Mouse (Mus musculus): ENCODE measurements around the gene Fzd9.

Gene Fzd9

DNA sequence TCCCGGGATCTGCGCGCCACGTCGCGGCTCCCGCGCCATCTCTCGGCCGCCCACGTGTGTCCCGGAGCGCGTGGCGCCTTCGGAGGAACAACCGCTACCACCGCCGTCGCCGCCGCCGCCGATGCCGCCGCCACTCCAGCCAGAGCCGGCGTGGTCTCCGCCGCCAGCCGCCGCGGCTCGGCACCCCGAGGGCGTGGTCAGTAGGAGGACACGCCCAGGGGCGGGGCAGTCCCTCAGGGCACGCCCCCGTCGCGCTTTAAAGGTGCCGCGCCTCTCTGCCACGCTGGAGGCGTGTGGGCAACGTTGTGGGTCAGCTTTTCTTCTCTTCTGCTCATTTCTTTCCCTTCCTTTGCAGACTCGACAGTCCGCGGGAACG, at the start of gene Fzd9:
Fzd9 (minus strand) TSS at position 152 of the 376 bp plus-strand sequence.
- DNase-seq (ENCODE audit: low read depth in 1 of 2, low spot score in 2 of 2), result peak in 1 of 2 experiments; percentile 31

DNA sequence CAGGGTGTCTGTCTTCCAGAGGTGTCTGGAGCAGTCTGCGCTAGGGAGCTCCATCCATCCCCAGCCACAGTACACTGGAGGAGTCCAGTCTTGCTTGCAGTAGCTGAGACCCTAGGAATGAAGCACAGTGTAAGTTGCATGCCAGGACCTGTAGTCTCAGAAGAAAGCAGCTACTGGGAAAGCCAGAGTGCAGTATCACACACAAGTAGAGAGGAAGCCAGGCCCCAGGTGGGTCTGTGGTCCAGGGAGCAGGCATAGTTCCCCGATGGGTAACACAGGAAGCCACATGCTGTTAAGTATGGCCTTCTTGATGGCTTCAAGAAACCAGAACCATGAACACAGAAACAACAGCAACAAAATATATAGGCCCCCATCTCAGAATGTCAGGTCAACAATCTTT, 41.0 kb upstream of the Fzd9 start:
- no peak for DNase-seq (ENCODE audit: low read depth in 1 of 2, low spot score in 2 of 2)

DNA sequence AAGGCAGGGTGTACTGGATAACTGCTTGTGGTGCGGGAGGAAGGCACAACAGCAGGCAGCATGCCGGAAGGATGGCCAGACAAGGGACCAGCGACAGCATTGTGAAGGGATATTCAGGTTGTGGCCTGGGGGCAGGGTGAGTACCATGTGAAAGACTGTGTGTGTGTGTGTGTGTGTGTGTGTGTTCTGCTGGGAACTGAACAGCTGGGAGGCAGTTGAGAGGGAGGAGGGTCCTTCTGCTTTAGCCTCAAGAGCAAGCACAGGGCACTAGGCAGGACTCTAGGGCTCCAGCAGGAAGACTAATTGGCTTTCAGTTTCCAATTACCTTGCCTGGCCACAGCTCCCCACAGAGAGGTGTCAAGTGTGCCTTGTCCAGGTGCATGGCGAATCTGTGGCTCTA, 40.2 kb upstream of the Fzd9 start:
- no peak for DNase-seq (ENCODE audit: low read depth in 1 of 2, low spot score in 2 of 2)

DNA sequence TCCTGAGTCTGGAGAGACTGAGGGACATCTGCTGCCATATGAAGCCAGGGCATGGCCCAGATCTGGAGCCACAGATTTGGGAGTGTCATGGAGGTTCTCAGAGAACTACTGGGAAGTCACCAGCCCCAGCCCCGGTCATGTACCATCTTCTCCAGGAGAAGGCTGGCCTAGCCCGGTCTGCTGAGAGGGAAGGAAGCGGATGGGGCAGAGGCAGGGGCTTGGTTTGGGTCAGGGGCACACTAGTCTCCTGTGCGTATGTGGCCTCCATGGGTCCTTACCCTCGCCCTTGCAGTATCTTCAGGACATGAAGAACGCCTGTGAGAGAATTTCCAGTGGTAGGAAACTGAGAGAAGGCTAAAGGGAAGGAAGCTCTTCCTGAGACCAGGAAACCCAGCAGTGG, 39.7 kb upstream of the Fzd9 start:
- DNase-seq (ENCODE audit: low read depth in 1 of 2, low spot score in 2 of 2), result no peak

DNA sequence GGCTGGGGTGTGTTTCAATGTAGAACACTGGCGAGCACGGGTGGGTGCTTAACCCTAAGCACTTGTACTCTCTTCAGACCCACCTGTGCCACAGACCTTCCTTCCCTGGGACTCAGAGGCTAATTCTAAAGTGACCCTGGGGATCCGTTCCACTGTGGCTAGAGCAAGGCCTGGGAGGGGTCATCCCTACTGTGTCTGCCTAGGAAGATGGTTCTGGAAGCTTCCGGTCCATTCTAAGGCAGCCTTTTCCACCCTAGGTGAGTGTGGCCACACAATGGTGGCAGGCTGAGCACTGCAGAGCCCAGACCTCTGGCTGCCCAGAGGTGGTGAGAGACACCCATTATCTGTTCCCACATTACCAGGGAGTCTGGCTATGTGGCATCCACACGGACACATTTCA, 35.9 kb upstream of the Fzd9 start:
- DNase-seq (ENCODE audit: low read depth in 1 of 2, low spot score in 2 of 2), result no peak

DNA sequence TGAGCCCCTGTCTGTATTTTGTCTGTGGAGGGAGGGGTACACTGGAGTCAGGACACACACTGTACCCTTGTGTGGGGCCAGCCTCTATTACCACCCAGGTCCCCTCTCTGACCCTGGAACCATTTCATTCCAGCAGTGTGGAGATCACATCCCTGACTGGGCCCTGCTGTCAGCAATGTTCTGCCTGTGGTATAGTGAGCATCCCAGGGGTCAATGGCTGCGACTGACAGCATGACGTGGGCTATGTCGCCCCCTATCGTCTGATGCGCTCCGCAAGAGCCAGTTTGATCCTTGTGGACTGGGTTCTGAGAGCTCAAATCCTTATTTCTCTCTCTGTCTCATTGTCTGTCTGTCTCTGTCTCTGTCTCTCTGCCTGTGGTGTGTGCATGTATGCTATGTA, 35.2 kb upstream of the Fzd9 start:
- DNase-seq (ENCODE audit: low read depth in 1 of 2, low spot score in 2 of 2), result peak in 1 of 2 experiments; percentile 29

DNA sequence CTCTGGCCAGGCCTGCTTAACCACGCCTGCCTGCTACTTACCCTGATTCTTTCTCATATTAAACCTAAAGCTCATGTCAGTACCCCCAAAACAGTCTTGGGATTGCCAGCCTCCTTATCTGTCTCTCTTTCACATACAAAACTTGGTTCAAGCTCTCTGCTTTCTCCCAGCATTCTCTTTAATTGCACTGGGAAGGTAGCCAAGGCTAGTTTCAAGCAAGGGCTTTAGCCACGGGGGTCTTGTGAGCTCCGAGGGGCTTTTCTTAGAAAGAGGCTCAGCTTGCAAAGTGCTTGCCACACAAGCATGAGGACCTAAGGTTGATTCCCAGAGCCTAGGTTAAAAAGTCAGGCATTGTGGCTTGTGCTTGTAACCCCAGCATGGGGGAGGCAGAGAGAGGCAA, 34.2 kb upstream of the Fzd9 start:
- DNase-seq (ENCODE audit: low read depth in 1 of 2, low spot score in 2 of 2), result no peak

DNA sequence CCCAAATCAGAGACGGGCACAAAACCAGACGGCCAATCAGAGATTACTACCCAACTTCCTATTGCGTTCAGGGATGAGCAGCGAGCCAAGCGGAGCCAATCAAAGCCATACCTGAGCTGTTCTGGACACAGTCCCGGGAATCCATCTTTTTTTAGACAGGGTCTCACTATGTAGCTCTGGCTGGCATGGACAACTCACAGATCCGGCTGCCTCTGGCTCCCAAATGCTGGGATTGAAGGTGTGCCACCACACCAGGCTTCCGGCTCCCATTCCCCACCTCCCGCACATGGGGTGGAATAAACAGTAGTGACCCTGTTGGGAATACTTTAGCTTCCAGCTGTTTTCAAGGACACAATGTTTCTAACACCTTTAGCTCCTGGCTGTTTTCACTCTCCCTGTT, 29.2 kb upstream of the Fzd9 start:
- no peak for DNase-seq (ENCODE audit: low read depth in 1 of 2, low spot score in 2 of 2)

DNA sequence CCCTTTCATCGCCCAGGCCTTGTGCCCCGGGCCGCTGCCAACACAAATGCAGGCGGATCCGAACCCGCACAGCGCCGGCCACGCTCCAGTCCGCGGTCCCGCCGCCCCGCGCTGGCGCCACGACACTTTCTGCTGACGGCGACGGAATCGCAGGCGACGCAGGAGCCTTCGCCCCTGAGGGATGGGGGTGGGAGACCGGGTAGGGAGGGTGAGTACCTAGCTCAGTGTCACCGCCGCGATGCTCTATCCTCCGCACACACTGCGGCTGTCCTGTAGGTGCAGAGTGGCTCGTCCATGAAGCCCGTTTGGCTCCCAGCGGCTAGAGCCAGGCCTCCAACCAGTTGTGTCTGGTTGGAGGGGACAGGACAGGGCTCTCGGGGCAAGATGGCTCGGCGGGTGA, 25.6 kb upstream of the Fzd9 start:
- no peak for DNase-seq (ENCODE audit: low read depth in 1 of 2, low spot score in 2 of 2)

DNA sequence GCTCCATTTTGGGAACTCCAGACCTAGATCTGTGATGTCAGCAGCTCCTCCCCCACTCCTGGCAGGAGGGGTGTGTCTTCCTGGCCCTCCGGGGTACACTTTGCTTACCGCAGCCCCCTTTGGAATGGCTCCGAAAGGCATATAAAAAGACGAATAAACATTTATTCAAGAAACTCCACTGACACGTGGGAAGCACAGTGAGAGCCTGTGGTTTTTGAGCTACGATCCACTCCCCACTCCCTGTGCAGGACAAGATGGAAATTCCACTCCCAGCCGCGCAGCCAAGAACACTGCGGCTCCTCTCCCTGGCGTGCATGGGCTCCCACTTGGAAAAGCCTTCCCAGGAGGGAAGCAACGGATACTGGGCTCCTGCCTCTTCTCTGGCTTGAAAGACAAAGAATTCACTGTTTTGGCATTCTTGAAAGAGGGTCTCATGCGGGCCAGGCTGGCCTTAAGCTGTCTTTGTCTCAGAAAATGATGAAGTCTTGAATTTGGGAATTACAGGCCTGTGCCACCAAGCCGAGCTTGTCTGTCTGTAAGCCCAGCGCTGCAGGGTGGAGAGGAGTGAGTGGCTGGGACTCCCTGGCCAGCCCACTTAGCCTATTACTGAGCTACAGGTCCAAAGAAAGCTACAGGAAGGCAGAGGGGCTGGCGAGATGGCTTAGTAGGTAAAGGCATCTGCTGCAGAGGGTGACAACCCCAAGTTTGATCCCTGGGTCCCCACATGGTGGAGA, 23.8 kb upstream of the Fzd9 start:
- no peak for DNase-seq (ENCODE audit: low read depth in 1 of 2, low spot score in 2 of 2)

DNA sequence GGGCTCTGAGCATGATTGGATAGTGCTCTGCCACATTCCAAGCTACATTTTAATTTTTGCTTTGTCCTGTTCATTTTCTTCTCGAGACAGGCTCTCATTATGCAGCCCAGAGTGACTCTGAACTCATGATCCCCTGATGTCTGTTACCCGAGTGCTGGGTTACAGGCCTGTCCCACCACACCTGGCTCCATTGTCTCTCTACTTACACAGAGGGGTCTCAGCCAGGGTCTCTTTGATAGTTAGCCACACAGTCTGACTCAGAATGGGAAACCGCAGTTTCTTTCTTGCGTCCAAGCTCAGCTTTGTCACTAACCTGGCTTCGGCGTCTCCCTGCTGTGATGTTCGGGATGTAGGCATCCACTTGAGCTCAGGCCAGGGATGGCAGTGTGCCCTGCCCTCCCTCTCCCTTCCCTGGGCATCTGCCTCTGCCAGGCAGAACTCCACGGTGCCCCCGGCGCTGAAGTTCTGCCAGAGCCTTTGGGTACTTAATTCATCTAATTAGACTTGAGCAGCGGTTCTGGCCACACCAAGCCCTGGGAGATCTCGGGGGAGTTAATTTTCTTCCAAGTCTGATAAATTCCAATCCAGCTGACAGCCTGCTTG, 20.6 kb upstream of the Fzd9 start:
- DNase-seq (ENCODE audit: low read depth in 1 of 2, low spot score in 2 of 2), result no peak

DNA sequence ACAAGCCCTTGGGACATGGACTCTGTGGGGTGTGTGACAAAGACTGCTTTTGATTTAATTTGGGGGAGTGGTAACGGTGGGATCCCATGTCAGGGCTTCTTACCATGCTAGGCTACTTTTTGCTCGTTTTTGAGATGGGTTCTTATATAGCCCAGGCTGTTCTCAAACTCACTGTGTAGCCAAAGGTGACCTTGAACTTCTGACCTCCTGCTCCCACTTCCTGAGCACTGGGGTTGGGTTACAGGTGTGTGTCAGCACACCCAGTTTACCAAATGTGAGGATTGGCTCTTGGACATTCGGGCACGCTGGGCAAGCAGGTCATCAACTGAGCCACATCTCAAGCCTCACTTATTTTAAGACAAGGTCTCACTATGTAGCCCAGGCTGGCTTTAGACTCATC, 19.3 kb upstream of the Fzd9 start:
- no peak for DNase-seq (ENCODE audit: low read depth in 1 of 2, low spot score in 2 of 2)

DNA sequence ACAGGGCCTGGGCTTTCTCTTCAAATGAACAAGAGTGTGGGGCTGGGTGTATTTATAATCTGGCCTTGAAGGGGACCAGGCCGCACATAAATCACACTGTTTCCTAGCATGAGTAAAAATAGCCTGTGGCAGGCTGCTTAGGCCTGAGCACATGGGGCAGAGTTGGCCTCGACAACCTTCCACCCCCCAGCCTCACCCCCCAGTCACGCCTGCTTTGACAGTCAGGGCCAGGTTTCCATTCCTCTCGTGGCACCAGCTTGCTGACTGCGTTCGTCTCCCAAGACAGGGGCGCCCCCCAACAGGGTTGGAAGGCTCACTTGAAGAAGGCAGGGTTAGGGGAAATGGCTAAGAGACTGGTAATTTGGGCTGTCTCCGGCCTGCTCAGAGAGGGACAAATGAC, 18.4 kb upstream of the Fzd9 start:
- DNase-seq (ENCODE audit: low read depth in 1 of 2, low spot score in 2 of 2), result no peak

DNA sequence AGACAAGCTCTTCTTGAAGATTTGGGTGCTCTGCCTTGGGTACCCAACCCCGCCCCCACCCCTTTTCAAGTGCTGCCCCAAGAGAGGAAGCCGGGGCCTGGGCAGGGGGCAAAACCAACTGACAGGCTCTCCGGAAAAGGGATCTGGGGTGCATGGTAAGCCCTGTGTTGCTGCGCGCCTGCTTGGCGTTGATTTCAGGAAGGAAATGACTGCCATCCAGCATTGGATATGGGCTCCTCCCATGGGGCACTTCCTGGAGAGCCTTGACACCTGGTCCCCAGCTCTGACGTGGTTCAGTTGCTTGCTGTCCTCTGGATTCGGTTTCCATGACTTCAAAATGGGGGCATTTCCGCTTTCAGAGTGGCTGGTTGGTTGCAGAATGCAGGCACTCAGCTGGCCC, 13.5 kb upstream of the Fzd9 start:
- peak; percentile 7 to 48 for DNase-seq (ENCODE audit: low read depth in 1 of 2, low spot score in 2 of 2)

DNA sequence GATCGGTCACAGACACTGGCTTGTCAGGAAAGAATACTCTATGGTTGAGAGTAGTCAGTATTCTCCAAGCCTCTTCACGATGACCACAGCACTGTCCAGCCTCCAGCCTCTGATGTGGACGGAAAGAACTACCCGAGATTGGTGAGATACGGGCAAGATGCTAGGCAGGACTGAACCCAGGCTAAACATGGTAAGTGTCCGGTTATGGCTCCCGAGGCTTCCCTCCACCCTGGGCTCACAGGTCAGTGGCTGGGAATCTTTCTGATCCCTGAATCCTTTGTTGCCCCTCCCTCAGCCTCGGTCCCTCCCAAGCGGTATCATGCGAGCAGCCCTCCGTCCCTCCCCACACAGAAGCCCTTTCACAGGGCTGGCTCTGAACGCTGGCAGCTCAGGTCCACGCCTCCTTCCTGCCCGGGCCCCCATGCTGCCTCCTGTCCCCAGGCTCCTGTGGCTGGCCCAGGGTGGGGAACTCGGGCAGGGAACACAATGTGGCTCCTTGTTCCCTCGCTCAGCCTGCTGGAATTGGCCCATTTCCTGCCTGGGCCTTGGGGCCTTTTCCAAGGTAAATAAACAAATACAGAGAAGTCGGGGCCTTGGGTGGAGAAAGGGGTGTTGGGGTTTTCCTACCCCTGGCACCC, 13.0 kb upstream of the Fzd9 start:
- DNase-seq (ENCODE audit: low read depth in 1 of 2, low spot score in 2 of 2), result no peak

DNA sequence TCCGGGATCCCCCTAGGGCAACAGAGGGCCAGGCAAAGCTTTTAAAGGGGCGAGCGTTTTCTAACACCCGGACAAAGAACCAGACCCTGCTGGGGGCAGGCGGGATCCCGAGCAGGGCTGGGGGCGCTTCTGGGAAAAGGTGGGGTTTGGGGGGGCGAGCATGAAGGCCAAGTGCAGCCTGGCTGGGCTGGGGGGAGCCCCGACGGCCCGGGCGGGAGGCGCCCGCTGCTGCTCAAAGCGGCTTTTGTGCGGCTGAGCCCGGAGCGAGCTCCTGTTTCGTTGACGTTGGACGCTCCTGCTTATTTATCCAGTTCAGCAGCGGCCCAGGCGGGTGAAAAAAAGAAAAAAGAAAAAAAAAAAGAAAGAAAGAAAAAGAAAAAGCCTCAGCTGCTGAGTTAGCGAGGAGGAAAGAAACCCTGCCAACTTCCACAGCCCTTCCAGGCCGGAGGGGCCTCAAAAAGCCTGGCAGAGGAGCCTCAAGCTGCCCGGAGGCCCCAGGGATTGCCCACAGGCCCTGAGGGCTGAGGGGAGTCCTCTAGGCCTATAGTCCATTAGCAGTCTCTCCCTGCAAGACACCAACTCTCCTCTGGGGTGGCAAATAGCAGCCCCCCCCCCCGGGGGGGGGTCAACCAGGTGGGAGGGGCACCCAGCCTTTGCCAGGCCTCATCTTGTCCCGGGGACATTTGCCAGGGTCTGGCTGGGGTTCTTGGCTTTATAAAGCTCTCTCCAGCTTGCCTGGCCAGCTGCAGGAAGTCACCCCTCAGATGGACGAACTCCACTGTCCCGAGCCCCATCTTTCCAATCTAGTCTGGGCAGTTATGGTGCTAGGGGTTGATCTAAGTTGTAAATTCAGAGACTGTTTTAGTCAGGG, 7.5 kb upstream of the Fzd9 start:
- DNase-seq (ENCODE audit: low read depth in 1 of 2, low spot score in 2 of 2), result no peak

DNA sequence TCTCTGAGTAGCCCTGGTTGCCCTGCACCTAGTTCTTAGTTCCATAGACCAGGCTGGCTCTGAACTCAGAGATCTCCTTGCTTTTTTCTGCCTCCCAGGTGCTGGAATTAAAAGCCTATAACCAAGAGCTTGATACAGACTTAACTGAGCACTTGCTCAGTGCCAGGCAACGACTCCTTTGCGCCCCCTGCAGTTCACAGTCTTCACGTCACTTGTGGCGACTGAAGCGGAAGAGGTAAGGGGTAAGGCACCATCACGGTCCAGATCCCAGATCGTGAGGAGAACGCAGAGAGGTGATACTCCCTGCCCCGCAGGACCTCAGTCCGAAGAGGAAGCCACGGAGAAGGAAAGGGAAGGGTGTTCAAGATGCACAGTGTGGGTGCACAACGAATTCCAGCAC, 6.5 kb upstream of the Fzd9 start:
- DNase-seq (ENCODE audit: low read depth in 1 of 2, low spot score in 2 of 2), result no peak

DNA sequence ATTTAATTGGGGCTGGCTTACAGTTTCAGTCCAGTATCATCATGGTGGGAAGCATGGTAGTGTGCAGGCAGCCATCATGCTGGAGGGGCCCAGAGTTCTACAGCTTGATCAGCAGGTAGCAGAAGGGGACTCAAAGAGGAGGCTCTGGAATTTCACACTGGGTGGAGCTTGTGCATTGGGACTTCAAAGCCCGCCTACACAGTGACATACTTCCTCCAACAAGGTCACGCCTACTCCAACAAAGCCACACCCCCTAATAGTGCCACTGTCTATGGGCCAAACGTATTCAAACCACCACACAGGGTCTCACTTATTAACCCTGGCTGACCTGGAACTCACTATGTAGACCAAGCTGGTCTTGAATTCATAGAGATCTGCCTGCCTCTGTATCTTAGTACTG, 5.1 kb upstream of the Fzd9 start:
- no peak for DNase-seq (ENCODE audit: low read depth in 1 of 2, low spot score in 2 of 2)

DNA sequence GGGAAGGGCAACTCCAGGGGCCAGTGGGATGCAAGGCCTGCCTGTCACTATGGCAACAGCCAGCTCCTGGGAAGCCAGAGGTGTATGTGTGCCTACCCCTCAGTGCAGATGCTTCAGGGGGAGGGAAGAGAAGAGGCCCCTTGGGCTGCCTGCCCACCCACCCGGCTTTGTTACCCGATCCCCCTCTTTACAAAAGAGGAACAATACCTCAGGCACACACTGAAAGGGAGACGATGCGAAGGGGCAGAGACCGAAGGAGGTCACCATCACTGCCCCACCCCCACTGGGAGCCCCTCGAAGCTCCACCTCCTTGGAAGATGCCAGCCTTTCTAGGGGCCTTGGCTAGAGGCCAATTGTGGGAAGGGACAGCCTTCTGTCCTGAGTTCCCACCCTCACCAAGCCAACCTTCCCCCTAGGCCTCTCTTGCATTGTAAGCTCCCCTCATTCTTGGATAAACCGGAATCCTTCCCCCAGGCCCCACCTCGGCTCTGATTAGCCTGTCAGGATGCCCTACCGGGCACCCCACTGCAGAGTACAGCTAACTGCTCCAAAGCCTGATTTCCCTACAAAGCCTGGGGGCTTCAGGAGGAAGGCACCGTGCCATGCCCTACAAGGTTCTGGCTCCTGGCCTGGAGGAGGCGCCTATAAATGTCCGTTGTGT, 2.8 kb upstream of the Fzd9 start:
- no peak for DNase-seq (ENCODE audit: low read depth in 1 of 2, low spot score in 2 of 2)

DNA sequence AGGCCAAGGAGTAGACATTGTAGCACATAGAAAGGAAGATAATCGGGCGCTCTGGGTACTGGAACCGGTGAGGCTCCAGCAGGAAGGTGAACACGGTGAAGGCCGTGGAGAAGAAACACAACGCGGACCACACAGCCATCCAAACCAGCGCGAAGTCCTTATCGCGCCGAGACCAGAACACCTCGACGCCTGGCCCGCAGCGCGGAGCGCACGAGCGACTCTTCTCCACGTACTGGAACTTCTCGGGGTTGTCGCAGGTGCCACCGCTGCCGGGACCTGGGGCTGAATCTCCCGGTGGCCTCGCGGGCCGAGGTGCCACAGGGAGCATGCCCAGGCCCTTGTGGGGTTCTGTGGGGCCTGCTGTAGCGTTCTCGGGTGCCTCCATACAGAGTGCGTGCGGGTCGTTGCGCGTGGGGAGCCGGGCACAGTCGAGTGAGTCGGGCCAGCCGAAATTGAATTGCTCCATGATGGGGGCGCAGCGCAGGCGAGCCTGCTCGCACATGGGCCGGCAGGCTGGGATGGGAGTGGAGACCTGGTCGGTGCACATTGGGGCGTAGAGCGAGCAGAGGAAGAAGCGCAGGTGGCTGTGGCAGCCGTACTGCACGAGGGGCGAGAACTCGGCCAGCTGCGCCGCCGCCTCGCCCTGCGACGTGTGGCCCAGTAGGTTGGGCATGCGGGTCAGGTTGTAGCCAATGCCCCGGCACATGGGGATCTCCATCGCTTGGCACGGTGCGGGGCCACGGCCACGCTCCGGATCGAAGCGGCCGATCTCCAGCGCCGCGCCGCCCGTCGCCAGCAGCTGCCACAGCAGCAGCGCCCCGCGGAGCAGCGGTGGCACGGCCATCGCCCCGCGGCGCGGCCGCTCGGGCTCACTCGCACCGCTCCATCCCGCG, 598 bp downstream of the Fzd9 start:
- no peak for DNase-seq (ENCODE audit: low read depth in 1 of 2, low spot score in 2 of 2)

All from monocyte, adult 2 months (primary cell).